Mouse (Mus musculus) right cerebral cortex, postnatal 14 days (tissue): ENCODE measurements around the gene Auts2.

Experiments
- DNase-seq: peaks from one replicate; pipeline ENCODE4 v3.0.0; 2022

Gene Auts2

DNA sequence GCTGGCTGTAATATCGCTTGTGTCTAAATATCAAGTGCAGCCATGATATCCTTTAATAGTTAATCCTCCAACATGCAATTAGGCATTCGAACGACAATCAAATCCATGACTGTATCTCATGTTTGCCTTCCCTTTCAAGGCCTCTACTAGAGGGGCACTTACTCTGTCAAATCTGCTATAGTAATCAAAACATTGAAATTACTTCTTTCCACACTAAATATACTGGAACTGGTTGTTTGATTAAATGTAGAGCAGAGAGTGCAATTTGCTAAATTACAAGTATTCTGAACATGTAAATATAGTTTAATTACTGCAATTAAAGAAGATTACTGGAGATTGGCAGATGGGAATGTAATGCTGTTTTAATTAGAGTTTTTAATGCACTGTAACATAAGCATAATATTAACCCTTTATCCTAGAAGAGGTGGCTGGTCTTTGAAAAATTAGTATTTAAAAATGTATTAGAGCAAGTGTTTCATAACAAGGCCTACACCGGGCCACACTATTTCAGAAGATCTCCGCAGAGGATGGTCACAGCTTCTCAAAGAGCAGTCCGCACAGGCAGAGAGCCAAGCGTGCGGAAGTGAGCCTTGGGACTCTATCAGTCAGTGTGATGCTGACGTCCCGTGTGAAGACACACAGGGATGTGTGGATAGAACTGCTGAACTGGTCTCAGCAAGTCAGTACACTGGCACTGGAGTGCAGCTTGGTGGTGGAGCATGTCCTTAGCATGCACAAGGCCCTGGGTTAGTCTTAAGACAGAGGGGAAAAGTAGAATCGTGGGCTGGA, 673.2 kb downstream of the Auts2 start:
- no peak for DNase-seq

DNA sequence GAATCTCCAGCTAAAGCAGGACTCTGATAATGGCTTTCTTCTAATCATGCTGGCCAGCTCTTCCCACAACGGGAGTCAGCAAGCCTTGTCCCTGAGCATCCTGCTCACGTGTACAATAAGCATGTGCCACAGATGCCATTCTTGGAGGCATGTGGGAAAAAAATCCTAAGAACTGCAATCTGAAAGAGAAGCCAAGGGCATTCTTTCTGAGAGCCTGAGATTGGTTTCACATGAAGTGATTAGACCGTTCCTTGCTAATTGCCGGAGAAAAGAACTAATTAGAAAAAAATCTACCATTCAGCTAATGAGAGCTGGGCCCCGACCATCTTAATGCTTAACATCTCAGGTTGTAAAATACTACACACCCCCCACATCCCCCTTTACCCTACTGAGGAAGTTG, 677.9 kb downstream of the Auts2 start:
- DNase-seq, result no peak

DNA sequence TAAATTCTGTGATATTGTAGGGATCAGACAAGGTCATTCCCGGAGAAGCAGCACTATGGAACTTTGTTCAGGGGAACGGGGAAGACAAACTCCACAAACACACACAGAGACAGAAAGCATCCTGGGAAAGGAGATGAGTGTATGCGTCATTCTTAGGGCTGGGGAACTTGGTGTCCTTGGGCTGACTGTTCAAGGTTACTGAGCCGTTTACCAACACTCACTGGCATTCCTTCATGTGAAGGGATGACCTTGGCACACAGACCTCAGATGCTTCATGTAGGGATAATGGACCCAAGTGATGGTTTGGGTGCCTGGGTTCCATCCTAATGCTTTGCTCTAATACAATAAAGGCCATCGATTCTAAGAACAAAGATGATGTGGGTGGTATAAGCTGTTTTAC, 685.2 kb downstream of the Auts2 start:
- no peak for DNase-seq

DNA sequence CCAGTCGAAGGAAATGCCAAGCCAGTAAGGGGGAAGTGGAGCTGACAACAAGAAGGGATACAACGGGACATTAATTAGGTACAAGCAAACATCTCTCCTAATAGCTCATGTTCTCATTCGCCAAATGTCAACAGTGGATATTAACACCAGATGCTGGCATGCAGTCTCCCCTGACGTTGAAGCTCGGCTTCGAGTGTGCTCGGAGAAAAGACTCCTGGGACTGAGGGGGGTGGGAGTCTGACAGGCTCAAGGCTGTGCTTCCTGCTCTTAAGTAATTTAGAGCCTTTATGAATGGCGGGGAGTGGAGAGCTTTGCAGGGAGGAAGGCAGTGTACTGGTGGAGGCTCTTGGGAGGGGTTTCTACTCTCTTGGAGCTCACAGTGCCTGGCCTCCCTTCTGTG, 687.8 kb downstream of the Auts2 start:
- no peak for DNase-seq

DNA sequence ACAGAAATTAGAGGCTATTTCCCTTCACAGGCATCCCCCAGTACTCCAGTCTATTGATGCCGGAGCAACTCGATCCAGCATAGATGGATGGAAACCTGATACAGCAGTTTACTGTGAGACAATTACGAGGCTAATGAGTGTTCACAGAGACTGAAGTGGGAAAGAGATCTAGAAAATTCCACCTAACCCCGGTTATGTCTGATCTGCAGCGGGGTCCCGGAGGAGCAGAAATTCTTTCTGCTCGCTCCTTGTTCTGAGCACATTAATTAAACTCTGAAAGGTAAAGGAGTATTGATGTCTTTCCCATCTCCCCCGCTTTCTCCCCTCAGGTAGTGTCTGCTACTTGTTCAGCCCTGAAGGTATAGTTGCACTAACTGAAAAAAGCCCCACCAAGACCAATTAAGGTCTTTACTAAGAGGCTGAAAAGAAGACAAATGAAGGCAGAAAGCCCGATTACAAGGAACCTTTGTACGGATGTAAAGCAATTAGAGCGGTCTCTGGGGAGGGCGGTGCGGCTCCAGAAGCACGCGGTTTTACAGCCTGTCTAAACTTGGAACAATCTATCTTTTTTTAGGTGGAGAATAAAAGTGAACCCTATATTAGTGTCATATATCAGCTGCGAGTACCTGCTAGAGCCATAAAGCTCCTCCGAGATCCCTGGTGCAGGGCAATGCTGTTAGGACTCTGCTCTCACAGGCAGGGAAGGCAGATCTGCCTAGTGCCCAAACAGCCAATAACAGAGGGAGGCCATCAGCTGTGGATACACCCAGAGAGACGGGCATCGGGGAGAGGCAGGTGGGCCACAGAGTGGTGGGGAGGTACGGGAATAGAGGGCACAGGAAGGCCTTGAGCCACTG, 691.3 kb downstream of the Auts2 start:
- no peak for DNase-seq

DNA sequence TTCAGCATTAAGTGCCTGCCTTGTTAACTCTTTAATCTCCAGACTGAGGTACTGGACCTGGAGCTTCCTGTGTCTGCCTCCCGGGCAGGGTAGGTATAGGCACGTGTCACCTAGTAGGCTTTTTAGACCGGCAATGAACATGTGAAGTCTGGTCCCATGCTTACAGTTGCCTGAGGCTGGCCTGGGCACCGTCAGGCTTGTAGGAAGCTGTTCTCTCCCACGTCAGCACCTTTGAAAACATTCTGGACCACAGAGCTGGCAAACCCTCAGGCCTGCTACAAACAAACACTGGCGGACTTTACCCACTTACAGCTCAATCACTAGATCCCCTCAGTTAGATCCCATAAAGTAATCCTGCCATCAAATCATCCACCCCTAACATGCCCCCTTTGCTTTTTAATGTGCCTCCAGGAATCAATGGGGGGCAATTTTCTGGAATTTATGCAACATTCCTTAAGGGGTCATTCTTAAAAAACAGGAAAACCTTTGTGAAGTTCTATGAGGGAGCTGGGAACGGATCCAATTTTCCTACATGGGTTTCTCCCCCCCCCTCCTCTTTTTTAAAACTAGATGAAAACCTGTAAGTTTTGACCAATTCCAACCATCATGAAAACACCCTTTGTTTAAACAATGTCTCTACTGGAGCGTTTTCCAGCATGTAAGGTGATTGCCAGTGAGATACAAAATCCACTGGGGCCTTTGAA, 692.4 kb downstream of the Auts2 start:
- DNase-seq, result no peak

DNA sequence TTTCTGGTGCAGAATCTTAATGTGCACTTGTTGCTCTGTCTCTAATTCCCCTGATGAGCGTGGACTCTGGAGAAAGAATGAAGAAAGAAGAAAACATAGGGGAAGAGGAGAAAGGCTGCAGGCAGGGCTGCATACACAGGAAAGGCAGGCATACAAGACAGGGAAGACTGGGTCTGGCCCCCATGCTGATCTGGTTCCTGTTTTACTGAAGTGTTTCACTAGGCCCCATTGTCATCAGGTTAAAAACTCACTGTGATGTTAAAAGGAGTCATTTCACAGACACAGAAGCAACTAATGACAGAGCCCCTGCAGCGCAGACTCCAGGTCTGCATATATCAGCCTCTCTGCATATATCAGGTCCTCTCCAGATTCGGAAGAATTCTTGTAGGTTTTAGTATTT, 693.5 kb downstream of the Auts2 start:
- DNase-seq, result no peak

DNA sequence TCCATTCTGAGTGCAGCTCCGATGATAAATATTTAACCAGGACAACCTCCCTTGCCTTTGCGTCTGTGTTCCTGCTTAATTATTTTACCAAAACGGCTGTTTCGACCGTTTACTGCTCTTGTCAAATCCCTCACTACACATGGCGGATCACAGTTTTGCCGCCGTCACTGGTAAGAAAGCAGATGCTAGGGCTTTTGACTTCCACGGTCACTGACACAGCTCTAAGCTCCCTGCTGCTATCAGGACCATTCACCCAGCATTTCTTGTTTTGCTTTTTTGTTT, 698.7 kb downstream of the Auts2 start:
- DNase-seq, result no peak

DNA sequence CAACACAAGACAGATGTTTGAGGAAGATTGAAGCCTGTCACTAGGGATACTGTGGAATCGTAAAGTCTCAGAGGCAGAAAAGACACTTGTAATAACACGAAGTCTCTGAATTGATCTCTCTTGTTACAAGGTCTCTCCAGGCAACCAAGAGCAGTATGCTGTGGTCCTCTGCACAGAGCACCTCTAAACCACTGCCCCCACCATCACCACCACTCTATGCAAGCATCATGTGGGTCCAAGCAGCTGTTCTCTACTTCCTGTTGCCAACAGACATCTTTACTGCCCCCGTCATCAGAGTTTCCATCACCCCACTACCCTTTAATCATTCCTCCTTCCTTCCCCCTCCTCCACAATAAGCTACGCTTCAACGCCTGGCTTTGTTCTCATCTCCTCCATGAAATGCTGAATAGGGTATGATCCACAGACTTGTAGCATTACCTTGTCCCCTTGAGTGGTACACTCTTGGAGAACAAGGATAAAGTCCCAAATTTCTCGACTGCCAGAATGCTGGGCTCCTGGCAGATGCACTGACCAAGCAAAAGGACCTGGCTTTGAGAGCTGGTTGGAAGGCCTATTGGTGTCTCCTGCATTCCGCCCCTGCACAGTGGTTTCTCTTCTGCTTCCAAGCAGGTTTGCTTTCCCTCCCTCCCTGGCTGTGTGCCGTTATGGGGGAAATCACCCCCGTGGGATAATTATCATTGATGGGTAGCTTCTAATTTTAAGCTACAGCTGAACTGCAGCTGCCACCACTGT, 699.2 kb downstream of the Auts2 start:
- peak; percentile 14 for DNase-seq

DNA sequence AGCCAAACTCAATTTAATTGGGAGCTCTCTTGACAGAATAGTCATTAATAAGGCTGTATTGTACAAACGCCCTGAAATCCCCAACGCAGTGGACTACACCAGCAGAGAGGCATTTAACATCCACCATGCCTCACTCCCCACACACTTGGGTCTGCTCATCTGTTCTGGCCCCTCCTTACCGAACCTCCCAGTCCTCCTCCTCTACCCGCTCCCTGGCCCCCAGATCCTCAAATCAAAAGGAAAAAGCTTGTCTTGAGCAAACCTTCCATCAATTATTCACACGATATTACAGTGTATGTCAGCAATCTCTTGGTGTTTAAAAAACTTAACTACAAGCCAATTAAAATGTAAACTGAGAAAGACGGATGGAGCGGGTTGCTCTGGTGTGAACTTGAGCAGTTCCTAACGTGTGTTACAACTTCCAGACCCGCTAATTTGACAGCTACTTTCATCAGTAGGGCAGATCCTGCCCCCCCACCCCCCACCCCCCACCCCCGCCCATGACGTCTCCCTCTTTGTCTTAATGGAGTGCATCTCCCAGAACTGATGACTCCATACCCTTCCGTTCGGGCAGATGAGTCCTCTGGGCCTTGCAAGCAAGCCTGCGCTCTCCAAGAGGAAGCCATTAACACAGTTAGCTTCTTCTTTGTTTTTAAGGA, 703.4 kb downstream of the Auts2 start:
- no peak for DNase-seq

DNA sequence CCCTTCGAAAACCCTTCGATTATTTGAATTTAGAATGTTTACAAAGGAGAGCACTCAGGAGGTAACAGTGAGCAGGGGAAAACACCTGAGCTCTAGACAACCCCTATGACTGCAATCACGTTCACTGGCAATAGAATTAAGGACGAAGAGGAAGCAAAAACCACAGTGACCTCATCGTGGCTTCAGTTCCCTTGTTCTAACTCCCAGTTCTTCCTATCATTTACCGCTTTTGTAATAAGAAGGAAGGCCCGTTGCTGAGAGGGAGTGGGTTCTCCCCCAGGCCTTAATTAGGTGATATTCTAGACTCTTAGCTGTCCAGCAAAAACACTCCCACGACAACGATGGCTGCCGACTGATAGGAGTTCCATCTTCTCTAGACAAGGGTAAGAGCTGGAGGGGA, 704.1 kb downstream of the Auts2 start:
- no peak for DNase-seq

DNA sequence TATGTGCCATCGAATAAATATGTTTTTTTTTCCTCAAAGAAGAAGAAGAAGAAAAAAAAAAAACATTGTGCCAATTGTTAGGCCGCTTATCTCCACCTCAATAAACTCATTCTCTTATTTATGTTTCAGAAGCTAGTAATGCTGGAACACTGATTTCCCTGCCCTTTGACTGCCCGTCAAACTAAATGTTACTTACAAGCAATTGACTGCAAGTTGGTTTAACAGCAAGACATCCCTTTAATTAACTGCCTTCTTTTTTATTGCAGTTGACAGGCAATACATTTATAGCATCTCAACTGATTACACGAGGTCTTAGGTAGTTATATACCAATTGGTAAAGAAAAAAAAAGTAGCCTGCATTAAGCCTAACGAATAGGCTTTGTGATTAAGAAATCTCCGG, 705.1 kb downstream of the Auts2 start:
- DNase-seq, result no peak

DNA sequence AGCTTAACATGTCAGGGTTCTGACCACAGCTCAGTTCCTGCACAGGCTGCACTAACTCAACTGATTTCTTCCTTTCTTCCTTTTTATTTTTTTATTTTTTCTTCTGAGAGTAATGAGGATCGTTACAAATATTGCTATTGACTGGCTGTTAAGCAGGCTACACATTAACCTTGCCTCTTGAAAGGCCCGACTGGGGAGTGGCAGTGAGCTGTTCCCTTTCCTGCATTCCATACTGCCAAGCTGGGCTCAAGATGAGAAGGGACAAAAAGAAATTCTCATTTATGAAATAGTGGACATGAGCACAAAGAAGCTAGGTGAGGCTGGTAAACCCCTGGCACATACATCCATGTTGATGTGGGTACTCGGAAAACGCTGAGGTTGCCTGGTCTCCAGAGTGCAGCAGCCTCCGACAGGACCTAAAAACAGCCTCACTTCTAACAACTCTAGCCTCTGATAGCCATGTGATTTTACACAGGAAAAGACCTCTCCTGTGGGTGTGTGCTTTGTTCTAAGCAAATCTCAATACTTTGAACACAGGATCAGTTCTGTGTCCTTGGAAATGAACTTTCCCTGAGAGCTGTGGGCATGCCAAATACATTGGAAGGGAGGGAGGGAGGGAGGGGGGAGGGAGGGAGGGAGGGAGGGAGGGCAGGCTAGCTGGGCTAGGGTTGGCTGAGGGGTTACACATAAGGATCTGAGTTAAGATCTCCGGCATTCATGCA, 707.0 kb downstream of the Auts2 start:
- DNase-seq, result no peak

DNA sequence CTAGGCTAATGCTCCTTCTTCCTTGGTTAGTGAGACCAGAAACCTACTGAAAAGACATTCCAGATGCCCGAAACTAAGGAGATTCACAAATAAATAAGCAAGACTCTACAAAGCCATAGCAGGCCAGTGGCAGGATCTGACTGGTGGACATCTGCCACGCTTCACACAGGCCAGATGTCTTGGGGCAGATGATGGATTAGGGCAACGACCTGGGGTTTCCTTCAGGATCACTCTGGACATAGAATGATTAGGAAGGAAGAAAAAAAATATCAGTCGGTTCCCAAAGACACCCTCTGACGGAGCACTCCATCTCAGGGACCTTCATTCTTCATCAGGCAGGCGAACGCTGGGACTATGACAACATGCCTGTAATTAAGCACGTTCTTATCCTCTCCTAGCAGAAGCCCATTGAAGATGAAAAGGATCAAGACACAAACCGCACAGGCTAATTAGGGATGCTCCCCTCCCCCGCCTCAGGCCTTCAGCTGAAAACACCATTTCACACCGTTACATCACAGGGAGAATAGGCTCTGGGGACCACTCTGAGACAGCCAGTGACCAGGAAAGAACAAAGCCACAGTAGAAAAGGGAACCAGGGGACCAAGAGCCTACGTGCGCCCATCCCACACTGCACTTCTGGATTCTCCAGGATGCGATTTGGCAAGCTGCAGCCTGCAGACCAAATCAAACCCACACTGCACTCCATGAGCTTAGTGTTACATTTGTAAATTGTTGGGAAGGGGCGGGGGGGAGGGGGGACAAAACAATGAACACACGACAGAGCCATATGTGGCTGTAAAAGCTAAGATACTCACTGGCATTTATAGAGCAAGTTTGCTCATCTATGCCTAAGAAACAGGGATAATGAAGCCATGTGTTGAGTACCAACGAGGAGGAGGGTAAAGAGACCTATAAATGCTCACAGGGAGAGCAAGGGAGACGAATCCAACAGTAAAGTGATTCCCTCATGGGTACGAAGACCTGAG, 710.0 kb downstream of the Auts2 start:
- no peak for DNase-seq

DNA sequence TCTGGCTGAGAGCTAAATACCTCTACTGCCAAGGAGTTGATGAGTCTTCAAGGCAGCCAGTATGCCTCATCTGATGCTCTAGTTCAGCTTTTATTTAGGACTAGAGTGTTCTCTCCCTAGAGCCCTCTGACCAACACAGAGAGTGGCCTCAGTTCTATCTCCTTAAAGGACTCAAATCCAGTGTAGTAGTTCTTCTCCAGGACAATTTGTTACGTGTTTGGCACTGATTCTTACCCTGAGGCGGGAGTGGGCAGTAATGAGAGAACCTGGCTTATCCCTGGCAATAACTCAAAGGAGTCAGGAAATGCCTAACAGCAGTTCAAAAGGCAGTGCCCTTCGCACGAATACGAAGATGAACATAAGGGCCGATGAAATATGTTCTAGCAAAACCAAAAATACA, 713.0 kb downstream of the Auts2 start:
- DNase-seq, result no peak

DNA sequence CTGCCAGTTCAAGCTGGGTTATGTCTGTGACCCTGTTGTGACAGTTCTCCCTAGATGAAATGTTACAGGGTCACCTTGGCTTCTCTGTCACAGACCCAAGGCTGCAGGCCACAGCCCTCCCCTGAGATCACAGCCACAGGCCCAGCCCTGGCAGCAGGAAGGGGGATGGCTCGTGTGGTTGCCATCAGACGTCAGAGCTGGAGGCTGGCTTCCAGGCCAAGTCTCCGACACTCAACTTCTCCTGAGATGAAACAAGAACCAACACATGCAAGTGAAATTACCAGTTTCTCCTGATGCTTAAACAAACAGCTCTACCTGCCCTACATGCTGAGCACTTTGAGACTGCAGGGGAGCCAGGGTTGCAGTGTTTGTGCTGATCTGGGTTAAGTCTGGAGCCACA, 713.9 kb downstream of the Auts2 start:
- DNase-seq, result no peak

DNA sequence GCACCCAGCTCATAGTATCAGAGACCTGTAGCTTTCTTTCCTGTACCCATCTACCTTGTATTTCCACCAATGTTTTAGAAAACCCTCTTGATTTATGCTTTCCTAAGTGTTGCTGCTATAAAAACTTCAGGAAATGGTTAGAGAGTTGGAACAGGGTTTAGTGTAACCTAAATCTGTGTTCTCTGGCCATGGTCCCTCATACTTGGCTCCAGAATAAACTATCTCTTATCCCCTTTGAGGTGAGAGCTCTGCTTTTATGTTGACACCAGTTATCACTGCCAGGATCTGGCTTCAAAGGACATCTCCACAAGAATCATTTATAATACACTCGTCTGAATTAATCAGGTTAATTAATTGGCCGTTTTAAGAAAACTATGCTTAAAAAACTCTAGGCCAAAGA, 714.5 kb downstream of the Auts2 start:
- no peak for DNase-seq

DNA sequence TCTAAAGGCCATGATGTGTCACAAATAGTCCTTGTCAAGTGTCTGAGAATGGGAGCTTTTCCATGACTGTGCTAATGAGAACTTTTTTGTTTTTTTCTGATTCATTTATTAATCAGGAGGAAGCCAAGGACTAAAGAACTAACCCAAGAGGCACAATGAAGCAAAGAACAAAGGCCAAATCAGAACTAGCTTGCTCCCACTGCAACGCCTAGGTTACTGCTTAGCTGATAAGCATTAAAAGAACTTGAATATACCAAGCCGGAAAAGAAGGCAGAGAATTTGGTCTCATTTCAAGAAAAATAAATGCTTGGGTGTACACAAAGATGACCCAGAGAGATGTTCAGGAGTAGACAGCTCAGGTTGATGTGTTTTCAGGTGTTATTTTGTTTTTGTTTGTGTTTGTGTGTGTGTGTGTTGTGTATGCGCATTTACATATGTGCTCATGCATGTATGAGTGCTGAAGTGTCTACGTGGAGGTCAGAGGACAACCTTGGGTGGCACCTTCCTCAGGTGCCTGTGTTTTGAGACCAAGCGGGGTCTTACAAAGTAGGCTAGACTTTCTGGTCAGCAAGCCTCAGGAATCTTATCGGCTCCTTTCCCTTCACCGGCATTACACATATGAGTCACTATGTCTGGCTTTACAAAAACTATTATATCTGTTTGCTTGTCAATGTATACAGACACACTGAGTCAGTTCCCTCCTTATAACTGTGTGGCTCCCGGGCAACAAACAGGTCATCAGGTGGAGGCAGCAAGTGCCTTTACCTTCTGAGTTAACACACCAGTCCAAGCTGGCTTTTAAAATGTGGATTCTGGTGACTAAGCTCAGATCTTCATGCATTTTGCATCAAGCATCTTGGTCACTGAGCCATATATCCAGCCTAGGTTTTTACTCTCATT, 716.5 kb downstream of the Auts2 start:
- no peak for DNase-seq

DNA sequence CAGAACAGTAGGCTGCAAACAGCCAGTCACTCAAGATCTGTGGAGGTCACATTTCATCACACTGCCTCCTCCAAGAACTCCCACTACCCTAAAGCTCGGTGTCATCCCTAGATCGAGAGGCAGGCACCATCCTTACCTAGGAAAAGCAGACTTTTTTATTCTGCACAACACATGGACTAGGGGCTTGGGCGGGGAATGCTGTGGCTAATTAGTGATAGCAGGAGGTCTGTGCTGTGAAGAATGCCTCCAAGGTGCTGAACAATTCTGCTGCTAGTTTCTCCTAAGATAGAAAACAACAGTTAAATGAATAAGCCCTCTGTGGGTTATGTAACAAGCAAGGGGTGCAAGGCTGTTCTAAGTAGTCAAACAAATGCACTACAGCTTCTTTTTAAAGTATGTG, 717.7 kb downstream of the Auts2 start:
- DNase-seq, result no peak
